27 mouse cellular contexts compared by ENCODE assay signal in genomic region chr6:5198590-5198989, GRCm38 (mm10). TPM values are rescaled to one million over a fixed set of nuclear protein-coding genes. Genes with fewer than 3 reads are reported as not detected.
"Had no signal": no experiment of that assay in that cellular context is flagged by ENCODE, and none has a peak within 500 bp of the region (broad histone marks: within the 10 kb centered on the region; RNA-seq: fewer than 3 reads in every experiment).

No protein-coding gene starts in this region.

- H3K9ac ChIP-seq: limb, embryonic 12.5 days; limb, embryonic 15.5 days; lung, embryonic 15.5 days; midbrain, embryonic 13.5 days; neural tube, embryonic 13.5 days had no signal

- H3K4me2 ChIP-seq: limb, embryonic 12.5 days; limb, embryonic 15.5 days; lung, embryonic 15.5 days; midbrain, embryonic 13.5 days; neural tube, embryonic 13.5 days had no signal

- H3K4me1 ChIP-seq: limb, embryonic 15.5 days; lung, embryonic 15.5 days; neural tube, embryonic 13.5 days had no signal

- H3K27ac ChIP-seq: kidney, postnatal 0 days; left cerebral cortex, adult 2 months; limb, embryonic 12.5 days; limb, embryonic 15.5 days; lung, embryonic 15.5 days; midbrain, embryonic 10.5 days; midbrain, embryonic 13.5 days; neural tube, embryonic 13.5 days had no signal

- H3K9me3 ChIP-seq: limb, embryonic 15.5 days; lung, embryonic 15.5 days; midbrain, embryonic 10.5 days; midbrain, embryonic 13.5 days had no signal

- ATAC-seq: inflammation-experienced regulatory T-cells, adult 6 months; intestine, embryonic 16.5 days; midbrain, embryonic 13.5 days; midbrain, embryonic 16.5 days had no signal

- H3K36me3 ChIP-seq: limb, embryonic 12.5 days; limb, embryonic 15.5 days; lung, embryonic 15.5 days; midbrain, embryonic 10.5 days; midbrain, embryonic 13.5 days; neural tube, embryonic 13.5 days had no signal

- H3K4me3 ChIP-seq: left cerebral cortex, adult 2 months; limb, embryonic 12.5 days; limb, embryonic 15.5 days; lung, embryonic 15.5 days; megakaryocyte, embryonic 14.5 days; midbrain, embryonic 10.5 days; midbrain, embryonic 13.5 days; myocyte; neural tube, embryonic 13.5 days had no signal

- H3K27me3 ChIP-seq: limb, embryonic 12.5 days; limb, embryonic 15.5 days; lung, embryonic 15.5 days; midbrain, embryonic 13.5 days; neural tube, embryonic 13.5 days had no signal

- DNase-seq: kidney, adult 18-20 months; kidney, postnatal 25 days; layer of hippocampus, postnatal 36 days; thymus, adult 18-20 months; thymus, postnatal 36 days had no signal

RNA-seq across cellular contexts. Expression of gene Pon1, which starts 4.8 kb away (rescaled TPM):
- total RNA-seq: layer of hippocampus, adult 8-10 months; layer of hippocampus, postnatal 10 days; layer of hippocampus, postnatal 36 days; left cerebral cortex, adult 2 months; left cerebral cortex, postnatal 10 days; left cerebral cortex, postnatal 36 days; monocyte, adult 5-6 weeks; neutrophil, adult 5-6 weeks had no signal
- polyA plus RNA-seq: inflammation-experienced regulatory T-cells, adult 6 months; intestine, embryonic 16.5 days; kidney, embryonic 14.5 days; limb, embryonic 12.5 days; lung, embryonic 15.5 days; midbrain, embryonic 10.5 days; myocyte; neural tube, embryonic 13.5 days; small intestine, adult 2 months; testis, adult 2 months had no signal
